Mouse (Mus musculus) forebrain, embryonic 15.5 days (tissue): ENCODE results near the gene Osgep. TPM values are rescaled to one million over a fixed set of nuclear protein-coding genes. Genes with fewer than 3 reads are reported as not detected.
A peak's percentile ranks its signal among the peaks of the same experiment; 100 is the strongest.

Experiments
- ATAC-seq: fragments of 200-750 bp; cut with Nextera tagmentation; replicated peaks from 2 replicates; pipeline ENCODE4 v1.8.0; 2017; ENCODE audit warnings: mild to moderate bottlenecking, moderate TSS enrichment, moderate library complexity
- H3K27ac ChIP-seq: fragments of 300-500 bp; sonication (generic); replicated peaks from 2 replicates; pipeline ENCODE4 v1.5.1; 2015; ENCODE audit warnings: mild to moderate bottlenecking, inconsistent platforms
- H3K27me3 ChIP-seq: fragments of 300-500 bp; sonication (generic); 2 replicates; pipeline ENCODE4 v1.6.1; 2015; ENCODE audit warnings: inconsistent platforms
- H3K36me3 ChIP-seq: fragments of 300-500 bp; sonication (generic); 2 replicates; pipeline ENCODE4 v1.6.1; 2015; ENCODE audit warnings: mild to moderate bottlenecking, inconsistent platforms
- H3K4me1 ChIP-seq: fragments of 300-500 bp; sonication (generic); 2 replicates; pipeline ENCODE4 v1.6.1; 2015; ENCODE audit warnings: inconsistent platforms
- H3K4me2 ChIP-seq: fragments of 300-500 bp; sonication (generic); replicated peaks from 2 replicates; pipeline ENCODE4 v1.6.1; 2015; ENCODE audit warnings: mild to moderate bottlenecking, inconsistent platforms
- H3K4me3 ChIP-seq: fragments of 300-500 bp; sonication (generic); 2 replicates; pipeline ENCODE4 v1.5.1; 2015; ENCODE audit warnings: mild to moderate bottlenecking, inconsistent platforms
- H3K9ac ChIP-seq: fragments of 300-500 bp; sonication (generic); replicated peaks from 2 replicates; pipeline ENCODE4 v1.6.1; 2015; ENCODE audit warnings: mild to moderate bottlenecking, inconsistent platforms
- H3K9me3 ChIP-seq: fragments of 300-500 bp; sonication (generic); 2 replicates; pipeline ENCODE4 v1.6.1; 2016; ENCODE audit warnings: inconsistent platforms
- WGBS: fragments of 180-500 bp; shearing (Covaris S2); methylation state at CpG from one replicate; pipeline ENCODE4 v1.1.7; 2015; ENCODE audit warnings: mixed read lengths; 5-methylcytosine and 5-hydroxymethylcytosine counted together
- polyA plus RNA-seq: library from polyadenylated mRNA; unstranded; fragments of >200 nt; fragmentation: Nextera tagmentation; extraction: Ambion mirVana; gene quantifications from 2 replicates; pipeline ENCODE4 v1.2.1, GENCODE M21; 2015

Gene Osgep
- polyA plus RNA-seq, 1 experiment from 2014 or later, result 145 TPM

GRCm38 (mm10) chr14:50895985-50896746 lies 28.5 kb downstream of the Osgep start:
- H3K9me3 ChIP-seq, result no peaks in the 10 kb centered on the region
- peak overlapping the region; percentile 52 for H3K4me3 ChIP-seq
- H3K27me3 ChIP-seq, result 0 out of 2 replicates have a peak, but pooled peaks cover 8% of the 10 kb centered on the region
- H3K4me1 ChIP-seq, result peaks cover 13% of the 10 kb centered on the region
- H3K36me3 ChIP-seq, result no peaks in the 10 kb centered on the region
- peak overlapping the region; percentile 61 for H3K9ac ChIP-seq
- 17% methylated on average over 19 of the region's 19 CpGs for WGBS
- peak; percentile 41 for ATAC-seq
- H3K27ac ChIP-seq, result no peak overlapping the region
- peak overlapping the region; percentile 95 for H3K4me2 ChIP-seq

GRCm38 (mm10) chr14:50895407-50895806 lies 29.3 kb downstream of the Osgep start:
- H3K4me3 ChIP-seq, result no peak overlapping the region
- H3K4me2 ChIP-seq, result no peak overlapping the region

GRCm38 (mm10) chr14:50892541-50893459 lies 31.9 kb downstream of the Osgep start:
- no peak overlapping the region for H3K4me2 ChIP-seq
- no peak for ATAC-seq

More at GRCm38 (mm10) chr14:50895407-50895806, 29.3 kb downstream of the Osgep start:
- no peak for ATAC-seq
- Histone ChIP-seq H3K27ac (no peak overlapping the region), H3K4me1 (peaks cover 13% of the 10 kb centered on the region), H3K9ac (no peak overlapping the region), H3K9me3 (no peaks in the 10 kb centered on the region), H3K27me3 (0 out of 2 replicates have a peak, but pooled peaks cover 8% of the 10 kb centered on the region), H3K36me3 (no peaks in the 10 kb centered on the region)

GRCm38 (mm10) chr14:50892091-50892490 lies 32.6 kb downstream of the Osgep start:
- H3K4me2 ChIP-seq, result no peak overlapping the region
- WGBS, result 87% methylated on average over 7 of the region's 7 CpGs
- H3K9ac ChIP-seq, result no peak overlapping the region
- no peak overlapping the region for H3K4me3 ChIP-seq
- no peaks in the 10 kb centered on the region for H3K36me3 ChIP-seq
- H3K27ac ChIP-seq, result no peak overlapping the region
- peaks cover 10% of the 10 kb centered on the region for H3K4me1 ChIP-seq
- H3K27me3 ChIP-seq, result 0 out of 2 replicates have a peak, but pooled peaks cover 8% of the 10 kb centered on the region
- no peak for ATAC-seq
- H3K9me3 ChIP-seq, result no peaks in the 10 kb centered on the region

More at GRCm38 (mm10) chr14:50892541-50893459, 31.9 kb downstream of the Osgep start:
- Histone ChIP-seq H3K36me3 (no peaks in the 10 kb centered on the region), H3K4me3 (no peak overlapping the region), H3K9ac (no peak overlapping the region), H3K27ac (no peak overlapping the region), H3K4me1 (peaks cover 13% of the 10 kb centered on the region), H3K27me3 (0 out of 2 replicates have a peak, but pooled peaks cover 8% of the 10 kb centered on the region), H3K9me3 (no peaks in the 10 kb centered on the region)
- 82% methylated on average over 22 of the region's 22 CpGs for WGBS

- H3K9me3 ChIP-seq, result no peaks in the 10 kb centered on the region
- H3K36me3 ChIP-seq, result no peaks in the 10 kb centered on the region
- H3K4me1 ChIP-seq, result peaks cover 5% of the 10 kb centered on the region
- no peak for ATAC-seq
- no peak overlapping the region for H3K9ac ChIP-seq
- 92% methylated on average over 8 of the region's 8 CpGs for WGBS
- no peak overlapping the region for H3K27ac ChIP-seq
- H3K4me3 ChIP-seq, result no peak overlapping the region
- no peak overlapping the region for H3K4me2 ChIP-seq
- 0 out of 2 replicates have a peak, but pooled peaks cover 8% of the 10 kb centered on the region for H3K27me3 ChIP-seq
Observed at GRCm38 (mm10) chr14:50891621-50892020, 33.1 kb downstream of the Osgep start.

GRCm38 (mm10) chr14:50876236-50876950 lies 48.3 kb downstream of the Osgep start:
- no peaks in the 10 kb centered on the region for H3K36me3 ChIP-seq
- no peak overlapping the region for H3K9ac ChIP-seq
- no peaks in the 10 kb centered on the region for H3K9me3 ChIP-seq
- WGBS, result 90% methylated on average over 6 of the region's 6 CpGs
- no peaks in the 10 kb centered on the region for H3K27me3 ChIP-seq
- H3K27ac ChIP-seq, result no peak overlapping the region
- H3K4me1 ChIP-seq, result no peaks in the 10 kb centered on the region
- ATAC-seq, result no peak
- no peak overlapping the region for H3K4me3 ChIP-seq
- H3K4me2 ChIP-seq, result no peak overlapping the region

GRCm38 (mm10) chr14:50875591-50876230 lies 49.0 kb downstream of the Osgep start:
- WGBS, result 81% methylated on average over 6 of the region's 6 CpGs
- no peak overlapping the region for H3K4me2 ChIP-seq
- H3K27ac ChIP-seq, result no peak overlapping the region
- H3K9ac ChIP-seq, result no peak overlapping the region
- no peak overlapping the region for H3K4me3 ChIP-seq
- H3K4me1 ChIP-seq, result peaks cover 2% of the 10 kb centered on the region
- no peaks in the 10 kb centered on the region for H3K36me3 ChIP-seq
- no peaks in the 10 kb centered on the region for H3K27me3 ChIP-seq
- ATAC-seq, result no peak
- H3K9me3 ChIP-seq, result no peaks in the 10 kb centered on the region

- Histone ChIP-seq H3K36me3 (no peaks in the 10 kb centered on the region), H3K27me3 (no peaks in the 10 kb centered on the region), H3K4me1 (peaks cover 5% of the 10 kb centered on the region), H3K4me3 (no peak overlapping the region), H3K4me2 (no peak overlapping the region), H3K27ac (no peak overlapping the region), H3K9ac (no peak overlapping the region), H3K9me3 (no peaks in the 10 kb centered on the region)
- no peak for ATAC-seq
- 86% methylated on average over 3 of the region's 3 CpGs for WGBS
Observed at GRCm38 (mm10) chr14:50875175-50875574, 49.5 kb downstream of the Osgep start.

- H3K9ac ChIP-seq, result no peak overlapping the region
- no peaks in the 10 kb centered on the region for H3K36me3 ChIP-seq
- no peaks in the 10 kb centered on the region for H3K27me3 ChIP-seq
- H3K4me1 ChIP-seq, result peaks cover 5% of the 10 kb centered on the region
- no peak overlapping the region for H3K4me2 ChIP-seq
- no peak overlapping the region for H3K4me3 ChIP-seq
- no peaks in the 10 kb centered on the region for H3K9me3 ChIP-seq
- WGBS, result 85% methylated on average over 2 of the region's 2 CpGs
- no peak for ATAC-seq
- H3K27ac ChIP-seq, result no peak overlapping the region
Observed at GRCm38 (mm10) chr14:50871284-50871683, 53.4 kb downstream of the Osgep start.

- H3K9me3 ChIP-seq, result no peaks in the 10 kb centered on the region
- 41% methylated on average over 5 of the region's 5 CpGs for WGBS
- ATAC-seq, result no peak
- peaks cover 5% of the 10 kb centered on the region for H3K4me1 ChIP-seq
- H3K9ac ChIP-seq, result peak overlapping the region; percentile 55; the same call in 1 of the 2 replicates
- H3K4me3 ChIP-seq, result peak overlapping the region; percentile 50
- peak overlapping the region; percentile 74 for H3K4me2 ChIP-seq
- no peaks in the 10 kb centered on the region for H3K27me3 ChIP-seq
- H3K27ac ChIP-seq, result no peak overlapping the region
- H3K36me3 ChIP-seq, result no peaks in the 10 kb centered on the region
Observed at GRCm38 (mm10) chr14:50870805-50871143, 53.9 kb downstream of the Osgep start.
